Mouse (Mus musculus): ENCODE measurements around the gene Rb1. TPM values are rescaled to one million over a fixed set of nuclear protein-coding genes. Genes with fewer than 3 reads are reported as not detected.

Gene Rb1
- polyA plus RNA-seq, 2 experiments = 15.4 to 22.1 TPM

- Histone ChIP-seq H3K4me3 (ENCODE audit: insufficient read depth in 1 of 2, low read depth in 2 of 2, low read length in 2 of 2) (no peak overlapping the region), H3K4me2 (ENCODE audit: low read depth) (no peak overlapping the region), H3K4me1 (replicated peaks; ENCODE audit: control insufficient read depth in 2 of 2, insufficient read depth in 2 of 2, low read length in 1 of 2) (peaks cover 0 to 10% of the 10 kb centered on the region in 2 experiments; a peak in 3 of 4 replicates), H3K9me3 (ENCODE audit: control insufficient read depth, low read length) (no peaks in the 10 kb centered on the region), H3K9ac (replicated peaks) (no peak overlapping the region), H3K27me3 (ENCODE audit: control insufficient read depth, insufficient read depth, low read length) (no peaks in the 10 kb centered on the region), H3K27ac (no peak overlapping the region), H3K36me3 (replicated peaks; ENCODE audit: control insufficient read depth, insufficient read depth, low read depth) (no peaks in the 10 kb centered on the region)
- ATAC-seq (ENCODE audit: insufficient read depth) (no peak), DNase-seq (ENCODE audit: low read depth in 3 of 3, low spot score in 3 of 3) (no peak)
- 53% methylated on average over 7 of the region's 7 CpGs for WGBS (ENCODE audit: insufficient replicate concordance)
- TF ChIP-seq CTCF (IDR thresholded peaks at IDR 0.05; ENCODE audit: low read depth) (no peak), EP300 (IDR thresholded peaks at IDR 0.05; ENCODE audit: low read depth) (no peak)
Measured at GRCm38 (mm10) chr14:73349061-73349670, 23.5 kb upstream of the Rb1 start.

GRCm38 (mm10) chr14:73347302-73347701, 21.7 kb upstream of the Rb1 start:
- Histone ChIP-seq H3K4me2 (ENCODE audit: low read depth) (no peak overlapping the region), H3K9ac (replicated peaks) (no peak overlapping the region), H3K27me3 (ENCODE audit: control insufficient read depth, insufficient read depth, low read length) (no peaks in the 10 kb centered on the region), H3K27ac (no peak overlapping the region), H3K9me3 (ENCODE audit: control insufficient read depth, low read length) (no peaks in the 10 kb centered on the region), H3K4me3 (ENCODE audit: insufficient read depth in 1 of 2, low read depth in 2 of 2, low read length in 2 of 2) (no peak overlapping the region), H3K36me3 (replicated peaks; ENCODE audit: control insufficient read depth, insufficient read depth, low read depth) (no peaks in the 10 kb centered on the region), H3K4me1 (replicated peaks; ENCODE audit: control insufficient read depth in 2 of 2, insufficient read depth in 2 of 2, low read length in 1 of 2) (peaks cover 0 to 10% of the 10 kb centered on the region in 2 experiments; a peak in 3 of 4 replicates)
- WGBS (ENCODE audit: insufficient replicate concordance) = 24% methylated on average over 9 of the region's 9 CpGs
- TF ChIP-seq EP300 (IDR thresholded peaks at IDR 0.05; ENCODE audit: low read depth) = no peak
- TF ChIP-seq CTCF (IDR thresholded peaks at IDR 0.05; ENCODE audit: low read depth) = no peak
- DNase-seq (ENCODE audit: low read depth in 3 of 3, low spot score in 3 of 3) (no peak), ATAC-seq (ENCODE audit: insufficient read depth) (peak; percentile 31; the same call in 1 of the 2 replicates)

- Histone ChIP-seq H3K27me3 (ENCODE audit: control insufficient read depth, insufficient read depth, low read length) (no peaks in the 10 kb centered on the region), H3K4me3 (ENCODE audit: insufficient read depth in 1 of 2, low read depth in 2 of 2, low read length in 2 of 2) (no peak overlapping the region), H3K4me2 (ENCODE audit: low read depth) (no peak overlapping the region), H3K9ac (replicated peaks) (no peak overlapping the region), H3K36me3 (replicated peaks; ENCODE audit: control insufficient read depth, insufficient read depth, low read depth) (no peaks in the 10 kb centered on the region), H3K27ac (no peak overlapping the region), H3K9me3 (ENCODE audit: control insufficient read depth, low read length) (no peaks in the 10 kb centered on the region), H3K4me1 (replicated peaks; ENCODE audit: control insufficient read depth in 2 of 2, insufficient read depth in 2 of 2, low read length in 1 of 2) (peaks cover 0 to 10% of the 10 kb centered on the region in 2 experiments; a peak in 3 of 4 replicates)
- TF ChIP-seq EP300 (IDR thresholded peaks at IDR 0.05; ENCODE audit: low read depth) (no peak), CTCF (IDR thresholded peaks at IDR 0.05; ENCODE audit: low read depth) (peak; percentile 60)
- 84% methylated on average over 4 of the region's 4 CpGs for WGBS (ENCODE audit: insufficient replicate concordance)
- DNase-seq (ENCODE audit: low read depth in 3 of 3, low spot score in 3 of 3) (no peak), ATAC-seq (ENCODE audit: insufficient read depth) (no peak)
Measured at GRCm38 (mm10) chr14:73345614-73346013, 20.0 kb upstream of the Rb1 start.

DNA sequence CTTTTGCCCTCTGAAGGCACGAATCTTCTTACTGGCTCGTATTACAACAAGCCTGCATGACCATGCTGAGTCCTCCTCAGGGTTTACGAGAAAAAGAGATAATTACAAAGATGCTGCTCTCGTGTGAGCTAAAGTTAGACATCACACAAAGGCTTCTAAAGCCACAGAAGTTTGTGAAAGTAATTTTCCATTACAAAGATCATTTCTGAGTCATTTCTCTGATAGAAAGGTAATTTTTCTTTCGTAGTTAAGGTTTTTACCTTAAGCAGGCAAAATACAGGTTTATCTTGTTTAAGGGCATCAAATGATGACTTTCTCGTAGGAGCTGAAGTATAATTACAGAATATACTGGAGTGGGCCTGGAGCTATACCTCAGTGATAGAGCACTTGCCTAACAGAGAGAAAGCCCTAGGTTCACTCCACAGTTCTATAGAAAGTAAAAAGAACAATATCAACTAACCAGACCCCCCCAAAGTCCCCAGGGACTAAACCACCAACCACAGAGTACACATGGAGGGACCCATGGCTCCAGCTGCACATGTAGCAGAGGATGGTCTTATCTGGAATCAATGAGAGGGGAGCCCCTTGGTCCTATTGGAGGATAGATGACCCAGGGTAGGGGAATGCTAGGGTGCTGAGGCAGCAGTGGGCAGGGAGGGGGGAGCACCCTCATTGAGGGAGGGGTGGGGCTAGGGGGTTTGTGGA, 14.6 kb upstream of the Rb1 start:
- Histone ChIP-seq H3K27me3 (ENCODE audit: control insufficient read depth, insufficient read depth, low read length) (no peaks in the 10 kb centered on the region; the same call in 1 of the 2 replicates), H3K27ac (no peak overlapping the region), H3K4me3 (ENCODE audit: insufficient read depth in 1 of 2, low read depth in 2 of 2, low read length in 2 of 2) (no peak overlapping the region), H3K9ac (replicated peaks) (no peak overlapping the region), H3K36me3 (replicated peaks; ENCODE audit: control insufficient read depth, insufficient read depth, low read depth) (no peaks in the 10 kb centered on the region), H3K9me3 (ENCODE audit: control insufficient read depth, low read length) (no peaks in the 10 kb centered on the region), H3K4me2 (ENCODE audit: low read depth) (no peak overlapping the region), H3K4me1 (replicated peaks; ENCODE audit: control insufficient read depth in 2 of 2, insufficient read depth in 2 of 2, low read length in 1 of 2) (no peaks in the 10 kb centered on the region)
- no peak for TF ChIP-seq CTCF (IDR thresholded peaks at IDR 0.05; ENCODE audit: low read depth)
- no peak for TF ChIP-seq EP300 (IDR thresholded peaks at IDR 0.05; ENCODE audit: low read depth)
- DNase-seq (ENCODE audit: low read depth in 3 of 3, low spot score in 3 of 3) (no peak), ATAC-seq (ENCODE audit: insufficient read depth) (no peak)
- WGBS (ENCODE audit: insufficient replicate concordance) = 49% methylated on average over 6 of the region's 6 CpGs

DNA sequence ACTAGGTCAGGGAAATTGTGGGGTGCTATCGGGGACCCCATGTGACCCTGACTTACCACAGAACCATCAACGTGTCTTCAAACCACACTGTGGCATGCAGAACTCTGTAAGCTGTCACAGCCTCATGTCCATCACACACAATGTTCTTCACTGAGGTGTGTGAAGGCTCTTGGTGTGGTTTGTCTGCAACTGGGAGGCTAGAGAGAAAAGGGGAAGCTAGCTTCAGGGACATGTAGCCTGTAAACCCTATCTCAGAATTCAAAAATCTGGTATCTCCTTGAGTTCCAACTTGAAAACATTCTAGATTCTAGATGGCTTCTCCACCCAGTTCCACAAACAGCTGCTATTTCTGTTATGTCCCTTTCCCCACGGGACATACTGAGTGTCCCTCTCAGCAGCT, 14.0 kb upstream of the Rb1 start:
- Histone ChIP-seq H3K4me1 (replicated peaks; ENCODE audit: control insufficient read depth in 2 of 2, insufficient read depth in 2 of 2, low read length in 1 of 2) (no peaks in the 10 kb centered on the region), H3K9me3 (ENCODE audit: control insufficient read depth, low read length) (no peaks in the 10 kb centered on the region), H3K9ac (replicated peaks) (no peak overlapping the region), H3K4me3 (ENCODE audit: insufficient read depth in 1 of 2, low read depth in 2 of 2, low read length in 2 of 2) (no peak overlapping the region), H3K27ac (no peak overlapping the region), H3K27me3 (ENCODE audit: control insufficient read depth, insufficient read depth, low read length) (no peaks in the 10 kb centered on the region; the same call in 1 of the 2 replicates), H3K4me2 (ENCODE audit: low read depth) (no peak overlapping the region), H3K36me3 (replicated peaks; ENCODE audit: control insufficient read depth, insufficient read depth, low read depth) (no peaks in the 10 kb centered on the region)
- DNase-seq (ENCODE audit: low read depth in 3 of 3, low spot score in 3 of 3) (no peak), ATAC-seq (ENCODE audit: insufficient read depth) (no peak)
- 17% methylated on average over 3 of the region's 3 CpGs for WGBS (ENCODE audit: insufficient replicate concordance)
- TF ChIP-seq CTCF (IDR thresholded peaks at IDR 0.05; ENCODE audit: low read depth) (no peak), EP300 (IDR thresholded peaks at IDR 0.05; ENCODE audit: low read depth) (no peak)
